Mouse (Mus musculus) hindbrain, embryonic 14.5 days (tissue): Measurements from ENCODE around the gene Atxn1. TPM values are rescaled to one million over a fixed set of nuclear protein-coding genes. Genes with fewer than 3 reads are reported as not detected.

Experiments used
- ATAC-seq: fragments of 200-750 bp; cut with Nextera tagmentation; 2 replicates; pipeline ENCODE4 v1.8.0; 2017; ENCODE audit warnings: moderate number of reproducible peaks, mild to moderate bottlenecking, moderate TSS enrichment, moderate library complexity; ENCODE audit not compliant: low FRiP score
- DNase-seq: peaks from one replicate; pipeline ENCODE4 v3.0.0-alpha.2; 2015; ENCODE audit warnings: low spot score
- H3K27ac ChIP-seq: fragments of 300-500 bp; sonication (generic); 2 replicates; pipeline ENCODE4 v1.5.1; 2014; ENCODE audit warnings: mild to moderate bottlenecking, moderate library complexity
- H3K27me3 ChIP-seq: fragments of 300-500 bp; sonication (generic); 2 replicates; pipeline ENCODE4 v1.6.1; 2014; ENCODE audit warnings: mild to moderate bottlenecking, low read length, mixed read lengths; ENCODE audit not compliant: control insufficient read depth, insufficient read depth
- H3K36me3 ChIP-seq: fragments of 300-500 bp; sonication (generic); replicated peaks from 2 replicates; pipeline ENCODE4 v1.6.1; 2014; ENCODE audit not compliant: control insufficient read depth, insufficient read depth
- H3K4me1 ChIP-seq: fragments of 300-500 bp; sonication (generic); replicated peaks from 2 replicates; pipeline ENCODE4 v1.6.1; 2014; ENCODE audit warnings: antibody characterized with exemption, low read length, mixed read lengths; ENCODE audit not compliant: control insufficient read depth, insufficient read depth
- H3K4me2 ChIP-seq: fragments of 300-500 bp; sonication (generic); replicated peaks from 2 replicates; pipeline ENCODE4 v1.6.1; 2014; ENCODE audit warnings: mild to moderate bottlenecking, moderate library complexity
- H3K4me3 ChIP-seq: fragments of 300-500 bp; sonication (generic); replicated peaks from 2 replicates; pipeline ENCODE4 v1.5.1; 2014; ENCODE audit warnings: mild to moderate bottlenecking, low read length
- H3K9ac ChIP-seq: fragments of 300-500 bp; sonication (generic); 2 replicates; pipeline ENCODE4 v1.6.1; 2014
- H3K9me3 ChIP-seq: fragments of 300-500 bp; sonication (generic); 2 replicates; pipeline ENCODE4 v1.6.1; 2016; ENCODE audit warnings: low read length; ENCODE audit not compliant: control insufficient read depth
- WGBS: fragments of 180-500 bp; shearing (Covaris S2); extraction: QIAGEN DNeasy Blood & Tissue Kit; methylation state at CpG from one replicate; pipeline ENCODE4 v1.1.7; 2014; 5-methylcytosine and 5-hydroxymethylcytosine counted together
- polyA plus RNA-seq: library from polyadenylated mRNA; unstranded; fragments of >200 nt; fragmentation: Nextera tagmentation; extraction: Ambion mirVana; gene quantifications from 2 replicates; pipeline ENCODE4 v1.2.1, GENCODE M21; 2014

Gene Atxn1
- polyA plus RNA-seq, 1 experiment from 2014 or later = 8.1 TPM

DNA sequence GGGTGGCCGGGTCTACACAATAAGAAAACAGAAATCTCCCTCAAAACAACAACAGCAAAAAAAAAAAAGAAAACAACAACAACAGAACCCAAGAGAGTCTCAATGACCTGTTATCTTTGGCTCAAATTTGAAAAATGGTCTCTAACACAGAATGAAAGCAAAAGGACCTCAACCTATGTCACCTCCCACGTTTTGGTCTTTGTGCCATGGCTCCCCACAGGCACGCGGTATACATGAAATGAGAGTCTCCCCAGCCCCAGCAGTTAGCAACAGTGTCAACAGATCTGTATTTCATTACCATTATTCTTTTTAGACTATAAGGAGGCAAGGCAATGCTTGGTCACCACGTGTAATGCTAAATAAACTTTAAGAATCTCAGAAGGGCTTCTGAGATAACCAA is 110.3 kb downstream of the Atxn1 start:
- ATAC-seq = no peak
- Histone ChIP-seq H3K4me2 (no peak overlapping the region), H3K27ac (no peak overlapping the region), H3K9me3 (no peaks in the 10 kb centered on the region), H3K9ac (no peak overlapping the region), H3K4me3 (no peak overlapping the region), H3K27me3 (no peaks in the 10 kb centered on the region), H3K36me3 (no peaks in the 10 kb centered on the region), H3K4me1 (peaks cover 4% of the 10 kb centered on the region; the same call in 1 of the 2 replicates)
- 67% methylated on average over 5 of the region's 5 CpGs for WGBS
- no peak for DNase-seq

DNA sequence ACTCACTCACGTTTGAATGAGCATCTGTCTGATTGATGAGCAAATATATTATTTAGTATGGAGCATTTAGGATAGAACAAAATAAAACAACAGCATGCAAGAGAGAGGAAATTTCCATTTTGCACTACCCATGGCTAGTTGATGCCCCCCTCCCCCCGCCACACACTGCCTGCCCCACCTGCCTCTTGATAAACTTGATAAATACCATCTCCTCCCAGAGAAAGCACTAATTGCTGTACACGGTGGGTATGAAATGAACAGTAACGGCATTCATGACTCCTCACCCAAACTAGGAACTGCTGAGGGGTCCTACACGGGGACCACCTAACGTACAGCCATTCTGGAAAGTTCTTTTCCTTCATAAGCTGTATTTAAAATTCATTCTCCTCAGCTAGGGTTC is 111.1 kb downstream of the Atxn1 start:
- ATAC-seq (no peak), DNase-seq (no peak)
- H3K4me3 ChIP-seq = no peak overlapping the region
- H3K27ac ChIP-seq = no peak overlapping the region
- no peak overlapping the region for H3K4me2 ChIP-seq
- no peaks in the 10 kb centered on the region for H3K4me1 ChIP-seq
- no peak overlapping the region for H3K9ac ChIP-seq
- no peaks in the 10 kb centered on the region for H3K27me3 ChIP-seq
- no peaks in the 10 kb centered on the region for H3K36me3 ChIP-seq
- no peaks in the 10 kb centered on the region for H3K9me3 ChIP-seq
- 80% methylated on average over 6 of the region's 6 CpGs for WGBS

DNA sequence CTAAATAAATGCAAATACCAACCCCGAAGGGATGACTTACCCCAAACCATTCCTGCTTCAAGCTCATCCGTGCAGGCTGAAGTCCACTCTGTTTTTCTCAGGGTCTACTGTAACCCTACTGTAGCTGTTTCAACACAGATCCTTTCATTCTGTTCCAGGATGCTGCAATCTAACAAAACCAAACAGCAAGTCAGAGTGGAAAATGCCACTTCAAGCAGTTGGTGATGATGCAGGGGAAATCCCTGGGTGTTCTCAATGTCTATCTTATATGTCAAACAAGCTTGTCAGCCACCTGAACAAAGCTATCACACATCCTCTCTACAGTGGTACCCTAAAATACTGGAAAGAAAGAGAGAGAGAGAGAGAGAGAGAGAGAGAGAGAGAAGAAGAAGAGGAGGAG is 112.5 kb downstream of the Atxn1 start:
- 89% methylated on average over 2 of the region's 2 CpGs for WGBS
- ATAC-seq = no peak
- no peaks in the 10 kb centered on the region for H3K9me3 ChIP-seq
- no peak overlapping the region for H3K4me3 ChIP-seq
- no peaks in the 10 kb centered on the region for H3K4me1 ChIP-seq
- DNase-seq = no peak
- no peaks in the 10 kb centered on the region for H3K36me3 ChIP-seq
- H3K27ac ChIP-seq = no peak overlapping the region
- H3K4me2 ChIP-seq = no peak overlapping the region
- no peak overlapping the region for H3K9ac ChIP-seq
- no peaks in the 10 kb centered on the region for H3K27me3 ChIP-seq

DNA sequence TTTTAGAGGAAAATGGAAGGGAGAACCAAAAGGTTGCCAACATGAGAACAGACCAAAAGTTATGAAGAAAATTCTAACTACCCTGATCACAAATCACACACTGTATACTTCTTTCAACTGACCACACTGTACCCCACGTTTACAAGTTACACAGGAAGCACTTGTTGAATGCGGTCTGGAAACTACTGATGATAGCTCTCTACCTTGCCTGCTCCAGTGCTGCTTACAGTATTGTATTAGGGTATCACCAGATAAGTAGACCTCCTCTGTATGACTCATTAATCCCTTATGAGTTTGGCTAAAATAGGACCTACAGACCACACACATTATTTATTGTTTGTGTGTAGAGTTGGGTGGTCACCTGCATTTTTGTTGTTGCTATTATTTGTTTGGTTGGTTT is 113.1 kb downstream of the Atxn1 start:
- no peaks in the 10 kb centered on the region for H3K9me3 ChIP-seq
- ATAC-seq = no peak
- no peaks in the 10 kb centered on the region for H3K36me3 ChIP-seq
- H3K4me2 ChIP-seq = no peak overlapping the region
- DNase-seq = no peak
- no peaks in the 10 kb centered on the region for H3K27me3 ChIP-seq
- no peak overlapping the region for H3K4me3 ChIP-seq
- H3K4me1 ChIP-seq = no peaks in the 10 kb centered on the region
- 92% methylated on average over 2 of the region's 2 CpGs for WGBS
- no peak overlapping the region for H3K27ac ChIP-seq
- H3K9ac ChIP-seq = no peak overlapping the region

DNA sequence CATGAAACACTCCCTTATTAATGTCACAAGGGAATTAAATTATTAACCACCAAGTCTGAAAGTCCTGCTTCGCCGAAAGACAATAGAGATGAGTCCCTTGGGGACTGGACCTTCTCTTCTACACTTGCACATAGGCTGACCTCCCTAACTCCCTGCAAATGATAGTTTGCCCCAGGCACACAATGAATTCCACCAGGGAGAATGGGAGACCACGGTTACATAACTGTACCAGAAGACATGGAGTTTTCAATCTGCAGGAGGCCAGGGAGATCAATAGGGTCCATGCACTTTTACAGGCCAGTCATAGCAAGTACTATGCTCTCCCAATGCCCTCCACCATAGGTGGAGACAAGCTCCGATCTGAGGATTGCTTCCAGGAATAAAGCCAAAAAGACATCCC is 113.7 kb downstream of the Atxn1 start:
- Histone ChIP-seq H3K27ac (no peak overlapping the region), H3K36me3 (no peaks in the 10 kb centered on the region), H3K27me3 (no peaks in the 10 kb centered on the region), H3K9ac (no peak overlapping the region), H3K9me3 (no peaks in the 10 kb centered on the region), H3K4me1 (no peaks in the 10 kb centered on the region), H3K4me2 (no peak overlapping the region), H3K4me3 (no peak overlapping the region)
- ATAC-seq (no peak), DNase-seq (no peak)
- WGBS = 69% methylated on average over 4 of the region's 4 CpGs

DNA sequence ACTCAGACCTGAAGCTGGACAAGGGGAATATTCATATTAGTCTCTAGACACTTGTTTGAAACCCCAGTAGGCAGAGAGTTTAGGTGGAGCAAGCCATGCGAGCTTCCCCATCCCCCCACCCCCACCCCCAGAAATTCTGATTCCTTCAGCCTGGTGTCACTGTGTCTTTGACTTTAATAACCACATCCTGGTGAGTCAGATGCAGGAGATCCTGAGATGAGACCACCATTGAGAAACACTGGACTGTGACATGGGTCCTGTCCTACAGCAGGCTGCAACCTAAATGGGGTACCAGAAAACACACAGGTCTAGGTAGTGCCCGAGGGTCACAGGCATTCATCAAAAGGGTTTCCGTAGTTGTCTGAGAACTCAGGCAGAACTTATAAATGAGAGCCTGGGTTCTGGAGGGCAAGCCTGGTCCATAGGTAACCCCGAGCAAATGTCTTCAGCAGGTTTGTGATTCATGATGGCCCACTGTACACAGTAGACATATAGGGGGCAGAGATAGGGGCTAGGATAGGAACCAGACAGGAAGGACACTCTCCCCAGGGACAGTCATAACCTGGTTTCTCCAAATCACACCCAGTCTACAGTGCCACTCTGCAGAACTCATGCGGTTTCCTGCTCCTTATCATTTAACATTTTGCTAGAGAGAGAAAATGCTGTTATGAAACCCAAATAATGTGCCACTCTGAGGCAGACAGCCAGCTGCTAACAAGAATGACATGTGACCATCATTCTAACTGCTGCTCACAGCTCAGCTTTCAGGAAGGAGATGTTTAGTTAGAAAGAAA is 114.4 kb downstream of the Atxn1 start:
- H3K9me3 ChIP-seq = no peaks in the 10 kb centered on the region
- no peaks in the 10 kb centered on the region for H3K27me3 ChIP-seq
- no peak overlapping the region for H3K9ac ChIP-seq
- 91% methylated on average over 5 of the region's 5 CpGs for WGBS
- H3K4me2 ChIP-seq = no peak overlapping the region
- H3K4me1 ChIP-seq = no peaks in the 10 kb centered on the region
- DNase-seq (no peak), ATAC-seq (no peak)
- H3K27ac ChIP-seq = no peak overlapping the region
- no peaks in the 10 kb centered on the region for H3K36me3 ChIP-seq
- no peak overlapping the region for H3K4me3 ChIP-seq

DNA sequence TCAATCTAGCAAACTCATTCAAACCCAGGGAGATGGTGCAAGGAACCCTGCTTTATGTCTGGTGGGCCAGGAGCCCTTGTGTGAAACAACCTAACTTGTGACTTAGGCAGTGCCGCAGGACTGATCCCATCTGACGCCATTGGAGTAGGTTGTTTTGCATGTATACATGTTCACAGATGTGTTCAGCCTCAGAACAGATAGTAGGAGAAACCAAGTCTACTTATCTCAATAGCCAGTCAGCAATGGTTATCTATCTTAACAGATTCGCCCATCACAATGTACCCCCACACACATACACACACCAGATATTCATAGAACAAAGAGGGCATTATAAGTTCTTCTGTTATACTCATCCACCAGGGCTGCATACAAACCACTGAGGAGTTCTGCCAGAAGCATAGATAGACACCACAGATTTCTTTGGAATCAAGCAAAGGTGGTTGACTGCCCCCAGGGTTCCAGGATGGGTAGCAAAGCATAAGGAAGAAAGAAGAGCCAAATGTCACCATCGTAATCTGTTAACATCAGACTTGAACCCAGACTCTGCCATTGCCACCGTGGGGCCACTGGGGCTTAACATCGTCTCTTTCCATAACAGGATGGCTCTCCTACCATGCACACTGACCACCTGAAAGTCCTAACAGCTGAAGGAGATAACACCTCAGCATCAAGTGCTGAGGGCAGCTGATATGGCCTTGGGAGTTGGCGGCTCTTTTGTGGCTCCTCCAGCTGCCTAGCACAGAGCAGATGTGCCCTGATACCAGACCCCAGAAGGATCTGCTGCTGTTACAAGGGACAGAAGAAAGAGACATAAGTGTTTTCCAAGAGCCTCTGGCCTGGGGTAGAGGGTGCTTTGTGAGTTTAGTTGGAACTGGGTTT is 115.4 kb downstream of the Atxn1 start:
- H3K36me3 ChIP-seq = no peaks in the 10 kb centered on the region
- ATAC-seq = no peak
- H3K4me1 ChIP-seq = no peaks in the 10 kb centered on the region
- no peak overlapping the region for H3K9ac ChIP-seq
- no peak overlapping the region for H3K4me2 ChIP-seq
- WGBS = 95% methylated on average over 7 of the region's 7 CpGs
- no peaks in the 10 kb centered on the region for H3K9me3 ChIP-seq
- no peak overlapping the region for H3K4me3 ChIP-seq
- no peak overlapping the region for H3K27ac ChIP-seq
- DNase-seq = no peak
- H3K27me3 ChIP-seq = no peaks in the 10 kb centered on the region

DNA sequence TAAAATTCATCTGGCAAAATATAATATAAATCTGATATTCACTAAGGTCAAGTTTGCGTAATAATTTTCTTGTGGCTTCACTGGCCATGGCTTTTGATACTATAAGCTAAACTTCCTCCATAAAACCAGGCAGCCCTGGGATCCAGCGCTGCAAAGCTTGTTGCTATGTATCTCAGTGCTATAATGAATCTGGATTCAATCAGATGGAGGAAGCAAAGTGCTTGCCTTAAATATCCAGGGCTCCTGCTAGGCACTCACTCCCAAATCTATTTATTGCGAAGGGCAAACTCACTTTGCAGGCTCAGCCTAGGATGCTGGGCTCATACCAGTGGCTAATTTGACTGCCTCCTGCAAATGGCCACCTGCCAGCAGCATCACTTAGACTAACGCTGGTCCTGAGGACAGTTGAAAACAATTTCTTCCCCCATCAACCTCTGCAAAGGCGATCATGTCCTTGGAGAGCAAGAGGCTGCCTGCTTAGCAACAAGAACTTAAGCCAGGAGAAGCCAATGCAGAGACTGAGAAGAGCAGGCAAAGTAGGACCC is 122.2 kb downstream of the Atxn1 start:
- Histone ChIP-seq H3K4me2 (no peak overlapping the region), H3K9me3 (no peaks in the 10 kb centered on the region), H3K4me3 (no peak overlapping the region), H3K4me1 (no peaks in the 10 kb centered on the region), H3K9ac (no peak overlapping the region), H3K27ac (no peak overlapping the region), H3K27me3 (no peaks in the 10 kb centered on the region), H3K36me3 (no peaks in the 10 kb centered on the region)
- 67% methylated on average over 5 of the region's 5 CpGs for WGBS
- DNase-seq (no peak), ATAC-seq (no peak)

DNA sequence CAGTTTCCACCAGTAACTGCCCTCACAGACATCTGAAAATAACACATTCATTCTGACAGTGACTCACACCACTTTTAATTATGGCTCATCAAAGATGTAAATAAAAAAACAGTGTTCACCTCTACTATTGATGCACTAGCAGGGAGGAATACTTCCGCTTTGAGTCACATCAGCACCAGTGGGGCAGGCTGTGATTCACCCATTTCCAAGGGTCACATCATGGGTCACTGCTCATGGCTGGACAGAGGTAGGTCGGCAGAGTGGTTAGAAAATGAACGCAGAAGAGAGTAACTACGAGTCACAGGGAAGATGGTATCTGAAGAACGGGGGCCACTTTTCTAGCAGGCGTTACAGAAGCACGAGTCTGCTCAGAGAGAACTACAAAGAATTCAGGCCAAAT is 124.9 kb downstream of the Atxn1 start:
- Histone ChIP-seq H3K27me3 (no peaks in the 10 kb centered on the region), H3K27ac (no peak overlapping the region), H3K4me2 (no peak overlapping the region), H3K9ac (no peak overlapping the region), H3K4me1 (no peaks in the 10 kb centered on the region; the same call in 1 of the 2 replicates), H3K9me3 (no peaks in the 10 kb centered on the region), H3K36me3 (no peaks in the 10 kb centered on the region), H3K4me3 (no peak overlapping the region)
- DNase-seq (no peak), ATAC-seq (no peak)
- 70% methylated on average over 7 of the region's 7 CpGs for WGBS
